Mouse (Mus musculus) adrenal gland, adult 18-20 months (tissue): ENCODE data around the gene Mctp1. TPM values are rescaled to one million over a fixed set of nuclear protein-coding genes. Genes with fewer than 3 reads are reported as not detected.
"Not testable (repeated sequence)": the region's sequence is repeated elsewhere in the genome, so short reads cannot be mapped to it uniquely, and the experiment has no call there.

ENCODE experiments used
- DNase-seq, 2 experiments: peaks; one replicate each; pipeline ENCODE4 v3.0.0; 2021 to 2022; ENCODE audit warnings: low spot score in 2 of 2
- total RNA-seq, 2 experiments: library from RNA; stranded (reverse); gene quantifications; 1 replicate in 1 of 2; 2 replicates in 1 of 2; pipeline ENCODE4 v1.2.3; 2021

Mctp1 gene
- total RNA-seq, 2 experiments from 2014 or later, result 1.2 to 2.4 TPM

- no peak for DNase-seq
Measured at GRCm38 (mm10) chr13:76918321-76918720, 534.0 kb downstream of the Mctp1 start.

GRCm38 (mm10) chr13:76926851-76927250 lies 542.5 kb downstream of the Mctp1 start:
- DNase-seq, result no peak

- no peak for DNase-seq
Measured at GRCm38 (mm10) chr13:76927875-76928440, 543.6 kb downstream of the Mctp1 start.

GRCm38 (mm10) chr13:76929152-76929551 lies 544.8 kb downstream of the Mctp1 start:
- no peak for DNase-seq

GRCm38 (mm10) chr13:76932933-76933332 lies 548.6 kb downstream of the Mctp1 start:
- no peak for DNase-seq

GRCm38 (mm10) chr13:76949234-76949633 lies 564.9 kb downstream of the Mctp1 start:
- no peak for DNase-seq

- no peak for DNase-seq
Measured at GRCm38 (mm10) chr13:76967588-76967987, 583.3 kb downstream of the Mctp1 start.

- peak in 1 of 2 experiments; percentile 32 for DNase-seq
Measured at GRCm38 (mm10) chr13:76969386-76969785, 585.1 kb downstream of the Mctp1 start.

GRCm38 (mm10) chr13:76971046-76971445 lies 586.7 kb downstream of the Mctp1 start:
- not testable (repeated sequence) for DNase-seq

- DNase-seq, result no peak
Measured at GRCm38 (mm10) chr13:77002628-77003027, 618.3 kb downstream of the Mctp1 start.

GRCm38 (mm10) chr13:77003684-77004083 lies 619.3 kb downstream of the Mctp1 start:
- DNase-seq, result no peak

- DNase-seq, result no peak
Measured at GRCm38 (mm10) chr13:77018851-77019250, 634.5 kb downstream of the Mctp1 start.

- DNase-seq, result no peak
Measured at GRCm38 (mm10) chr13:77029594-77029993, 645.3 kb downstream of the Mctp1 start.

GRCm38 (mm10) chr13:77043375-77043774 lies 659.0 kb downstream of the Mctp1 start:
- DNase-seq, result no peak

- DNase-seq, result no peak
Measured at GRCm38 (mm10) chr13:77045375-77045774, 661.0 kb downstream of the Mctp1 start.

GRCm38 (mm10) chr13:77046416-77046815 lies 662.1 kb downstream of the Mctp1 start:
- DNase-seq, result no peak

GRCm38 (mm10) chr13:77047179-77047931 lies 663.0 kb downstream of the Mctp1 start:
- DNase-seq, result no peak

GRCm38 (mm10) chr13:77048461-77048860 lies 664.1 kb downstream of the Mctp1 start:
- DNase-seq, result no peak

GRCm38 (mm10) chr13:77049736-77050135 lies 665.4 kb downstream of the Mctp1 start:
- no peak for DNase-seq

GRCm38 (mm10) chr13:77063221-77063620 lies 678.9 kb downstream of the Mctp1 start:
- no peak for DNase-seq

GRCm38 (mm10) chr13:77068847-77069246 lies 684.5 kb downstream of the Mctp1 start:
- no peak for DNase-seq

GRCm38 (mm10) chr13:77072030-77072429 lies 687.7 kb downstream of the Mctp1 start:
- DNase-seq, result no peak
